33 mouse cellular contexts compared by ENCODE assay signal in the genomic region with DNA sequence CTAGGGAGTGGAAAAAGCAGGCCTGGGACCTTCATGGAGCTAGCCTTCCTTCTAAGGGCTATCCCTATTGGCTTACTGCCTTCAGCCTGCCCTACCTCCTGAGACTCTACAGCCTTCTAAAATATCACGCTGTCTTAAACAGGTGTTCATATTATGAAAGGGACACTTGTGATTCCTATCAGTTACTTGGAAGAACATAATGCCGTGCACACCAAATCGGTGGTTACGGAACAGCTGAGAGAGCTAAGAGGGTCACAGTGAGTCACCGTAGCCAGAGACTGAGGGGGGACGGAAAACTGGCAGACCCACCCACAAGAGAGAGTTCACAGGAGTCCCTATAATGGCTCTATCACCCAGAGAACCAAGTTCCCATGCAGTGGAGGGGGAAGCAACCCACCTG. TPM values are rescaled to one million over a fixed set of nuclear protein-coding genes. Genes with fewer than 3 reads are reported as not detected.
DNase-seq lines count a peak whose midpoint lies in the region; ATAC-seq and TF ChIP-seq lines count a peak whose summit lies in the region.
"Had no signal": no experiment of that assay in that cellular context is flagged by ENCODE, and none has a peak within 500 bp of the region (broad histone marks: within the 10 kb centered on the region; RNA-seq: fewer than 3 reads in every experiment).

No protein-coding gene starts in this region.

- H3K4me2 ChIP-seq in limb, embryonic 13.5 days (replicated peaks), result no peak overlapping the region
- H3K4me2 ChIP-seq in embryonic facial prominence, embryonic 15.5 days (replicated peaks), result no peak overlapping the region
- H3K4me2 ChIP-seq: embryonic facial prominence, embryonic 12.5 days; hindbrain, embryonic 12.5 days; liver, embryonic 15.5 days; lung, embryonic 15.5 days; midbrain, embryonic 11.5 days; neural tube, embryonic 12.5 days had no signal

- no peaks in the 10 kb centered on the region for H3K27me3 ChIP-seq in heart, adult 2 months (ENCODE audit: control insufficient read depth, insufficient read depth, low read length)
- H3K27me3 ChIP-seq in limb, embryonic 13.5 days, result no peaks in the 10 kb centered on the region
- no peaks in the 10 kb centered on the region for H3K27me3 ChIP-seq in limb, embryonic 10.5 days (ENCODE audit: low read depth, poor library complexity, severe bottlenecking)
- no peaks in the 10 kb centered on the region for H3K27me3 ChIP-seq in embryonic facial prominence, embryonic 15.5 days
- H3K27me3 ChIP-seq: CH12.LX; embryonic facial prominence, embryonic 12.5 days; hindbrain, embryonic 12.5 days; liver, embryonic 15.5 days; lung, embryonic 15.5 days; neural tube, embryonic 12.5 days had no signal

- peak overlapping the region; percentile 65 for H3K27ac ChIP-seq in heart, adult 2 months
- H3K27ac ChIP-seq in limb, embryonic 13.5 days, result no peak overlapping the region
- H3K27ac ChIP-seq in limb, embryonic 10.5 days, result no peak overlapping the region
- 0 out of 2 replicates have a peak overlapping the region, but pooled peaks have one; percentile 3 for H3K27ac ChIP-seq in embryonic facial prominence, embryonic 15.5 days (replicated peaks)
- H3K27ac ChIP-seq: embryonic facial prominence, embryonic 12.5 days; hindbrain, embryonic 12.5 days; hindbrain, postnatal 0 days; left cerebral cortex, adult 2 months; liver, embryonic 15.5 days; lung, embryonic 15.5 days; neural tube, embryonic 12.5 days had no signal

- H3K9me3 ChIP-seq in limb, embryonic 13.5 days, result no peaks in the 10 kb centered on the region
- H3K9me3 ChIP-seq in limb, embryonic 10.5 days (replicated peaks), result no peaks in the 10 kb centered on the region
- H3K9me3 ChIP-seq in embryonic facial prominence, embryonic 15.5 days (replicated peaks), result no peaks in the 10 kb centered on the region
- H3K9me3 ChIP-seq: embryonic facial prominence, embryonic 12.5 days; G1E; hindbrain, embryonic 12.5 days; liver, embryonic 15.5 days; lung, embryonic 15.5 days; neural tube, embryonic 12.5 days had no signal

- H3K9ac ChIP-seq in heart, adult 2 months (ENCODE audit: low read depth, low read length), result peak overlapping the region; percentile 9; the same call in 1 of the 2 replicates
- H3K9ac ChIP-seq in limb, embryonic 13.5 days, result no peak overlapping the region
- H3K9ac ChIP-seq in embryonic facial prominence, embryonic 15.5 days, result no peak overlapping the region
- H3K9ac ChIP-seq: embryonic facial prominence, embryonic 12.5 days; hindbrain, embryonic 12.5 days; liver, embryonic 15.5 days; lung, embryonic 15.5 days; neural tube, embryonic 12.5 days had no signal

- DNase-seq in heart, adult 2 months, result no peak
- DNase-seq in heart, postnatal 36 days, result no peak
- DNase-seq in limb, embryonic 10.5 days (ENCODE audit: low spot score), result no peak
- DNase-seq in skeletal muscle tissue, adult 2 months (ENCODE audit: low read depth, low spot score), result peak; percentile 86
- DNase-seq in cerebellum, adult 9-10 months, result no peak
- DNase-seq: cerebellum, adult 8-10 months; cerebellum, postnatal 36 days; kidney, adult 11 months; kidney, postnatal 14 days; thymus, adult 2 months; thymus, postnatal 36 days had no signal

- WGBS in heart, adult 2 months, result 42% methylated on average over 6 of the region's 6 CpGs
- WGBS in limb, embryonic 13.5 days, result 79% methylated on average over 6 of the region's 6 CpGs
- 94% methylated on average over 6 of the region's 6 CpGs for WGBS in limb, embryonic 10.5 days
- WGBS in embryonic facial prominence, embryonic 15.5 days, result 83% methylated on average over 6 of the region's 6 CpGs

- peaks cover 35% of the 10 kb centered on the region for H3K4me1 ChIP-seq in heart, adult 2 months (ENCODE audit: control insufficient read depth, insufficient read depth, low read length)
- peaks cover 38% of the 10 kb centered on the region for H3K4me1 ChIP-seq in limb, embryonic 13.5 days
- H3K4me1 ChIP-seq in limb, embryonic 10.5 days, result peaks cover 45% of the 10 kb centered on the region
- H3K4me1 ChIP-seq in embryonic facial prominence, embryonic 15.5 days, result peaks cover 9% of the 10 kb centered on the region; the same call in 1 of the 2 replicates
- H3K4me1 ChIP-seq: hindbrain, embryonic 12.5 days had no signal

- H3K4me3 ChIP-seq in heart, adult 2 months, result no peak overlapping the region
- no peak overlapping the region for H3K4me3 ChIP-seq in limb, embryonic 13.5 days
- no peak overlapping the region for H3K4me3 ChIP-seq in limb, embryonic 10.5 days
- no peak overlapping the region for H3K4me3 ChIP-seq in embryonic facial prominence, embryonic 15.5 days (replicated peaks)
- H3K4me3 ChIP-seq: embryonic facial prominence, embryonic 12.5 days; erythroblast, embryonic 14.5 days; hindbrain, embryonic 12.5 days; left cerebral cortex, adult 2 months; liver, embryonic 15.5 days; lung, embryonic 15.5 days; neural tube, embryonic 12.5 days had no signal

- intact Hi-C loops in heart, adult 2 months (cut with DNase I), result no loop called here
- intact Hi-C loops in heart, postnatal 36 days (cut with DNase I), result no loop called here

- peaks cover 5% of the 10 kb centered on the region for H3K36me3 ChIP-seq in heart, adult 2 months (ENCODE audit: control insufficient read depth, insufficient read depth, low read length)
- no peaks in the 10 kb centered on the region for H3K36me3 ChIP-seq in limb, embryonic 13.5 days
- no peaks in the 10 kb centered on the region for H3K36me3 ChIP-seq in limb, embryonic 10.5 days
- H3K36me3 ChIP-seq in embryonic facial prominence, embryonic 15.5 days, result no peaks in the 10 kb centered on the region
- H3K36me3 ChIP-seq: embryonic facial prominence, embryonic 12.5 days; hindbrain, embryonic 12.5 days; liver, embryonic 15.5 days; lung, embryonic 15.5 days; neural tube, embryonic 12.5 days had no signal

- TF ChIP-seq EP300 in heart, adult 2 months (IDR thresholded peaks at IDR 0.05; ENCODE audit: insufficient read depth, low read depth, low read length), result no peak

- ATAC-seq in limb, embryonic 13.5 days (ENCODE audit: low FRiP score, low read depth), result peak; percentile 45; the same call in 1 of the 2 replicates
- 0 out of 2 replicates have a peak, but pooled peaks have one; percentile 9 for ATAC-seq in embryonic facial prominence, embryonic 15.5 days (ENCODE audit: insufficient number of reproducible peaks, low FRiP score, low TSS enrichment, low read depth)
- ATAC-seq: forebrain, embryonic 16.5 days; hindbrain, postnatal 0 days; midbrain, embryonic 16.5 days had no signal

- no peak for TF ChIP-seq POLR2A in heart, adult 2 months (IDR thresholded peaks at IDR 0.05; ENCODE audit: insufficient read depth, low read depth, low read length)

- H3K79me2 ChIP-seq in heart, adult 2 months (replicated peaks; ENCODE audit: control insufficient read depth, insufficient read depth, low read length), result peaks cover 3% of the 10 kb centered on the region; the same call in 1 of the 2 replicates

- no peak for TF ChIP-seq CTCF in heart, adult 2 months (IDR thresholded peaks at IDR 0.05)

RNA-seq across cellular contexts. Expression of a gene that starts 24.4 kb away (rescaled TPM):
- 10 to 100 TPM; 77.9 to 82.4 TPM for total RNA-seq in heart, adult 2 months (2021)
- 74.0 and 90.3 TPM in 2 replicates for polyA plus RNA-seq in heart, adult 2 months (2012; rRNA removed)
- total RNA-seq in heart, postnatal 36 days (2021), result 10 to 100 TPM; 81.8 to 87.0 TPM
- 10.9 and 13.0 TPM in 2 replicates for polyA plus RNA-seq in limb, embryonic 13.5 days (2015; fragmentation: Nextera tagmentation; extraction: Ambion mirVana)
- polyA plus RNA-seq in limb, embryonic 10.5 days (2016; fragmentation: Nextera tagmentation; extraction: Ambion mirVana), result 3.7 and 6.4 TPM in 2 replicates
- polyA plus RNA-seq in embryonic facial prominence, embryonic 15.5 days (2015; fragmentation: Nextera tagmentation; extraction: Ambion mirVana), result 29.4 and 29.6 TPM in 2 replicates

RNA-seq across cellular contexts. Expression of a gene that starts 36.5 kb away (rescaled TPM):
- 1 to 10 TPM; 1.6 to 3.4 TPM for total RNA-seq in heart, adult 2 months (2021)
- 4.1 and 7.6 TPM in 2 replicates for polyA plus RNA-seq in heart, adult 2 months (2012; rRNA removed)
- total RNA-seq in heart, postnatal 36 days (2021), result 1 to 10 TPM; 2.0 to 2.4 TPM
- polyA plus RNA-seq in limb, embryonic 13.5 days (2015; fragmentation: Nextera tagmentation; extraction: Ambion mirVana), result 1.0 TPM in 1 of 2 replicates, not detected in the other
- polyA plus RNA-seq in limb, embryonic 10.5 days (2016; fragmentation: Nextera tagmentation; extraction: Ambion mirVana), result not detected in 2 replicates
- polyA plus RNA-seq in embryonic facial prominence, embryonic 15.5 days (2015; fragmentation: Nextera tagmentation; extraction: Ambion mirVana), result 0.47 and 1.1 TPM in 2 replicates
- total RNA-seq: CH12.LX; G1E; hindbrain, postnatal 0 days; left cerebral cortex, adult 2 months; left cerebral cortex, postnatal 36 days; liver, adult 2 months; megakaryocyte, adult 5-6 weeks had no signal
- polyA plus RNA-seq: erythroblast, embryonic 14.5 days; forebrain, embryonic 11.5 days; forebrain, embryonic 16.5 days; G1E; heart, embryonic 14.5 days; hindbrain, embryonic 12.5 days; liver, adult 2 months; midbrain, embryonic 11.5 days; midbrain, embryonic 16.5 days; neural tube, embryonic 12.5 days; small intestine, adult 2 months; stomach, embryonic 16.5 days; thymus, adult 2 months had no signal

Comparison
In these comparisons a context has a peak if more than half of its experiments do, and no peak if none do; other contexts are left out.
1. H3K27ac ChIP-seq: peak in heart, adult 2 months (single experiment) and embryonic facial prominence, embryonic 15.5 days (single experiment); none in limb, embryonic 13.5 days (single experiment) and limb, embryonic 10.5 days (single experiment).